Mouse (Mus musculus) cerebellum, postnatal 36 days (tissue): Measurements from ENCODE around the gene 9130213A22Rik.

Experiments
- DNase-seq, 2 experiments: peaks; one replicate each; pipeline ENCODE4 v3.0.0; 2021 to 2022; ENCODE audit warnings: mixed read lengths in 2 of 2

9130213A22Rik gene

GRCm38 (mm10) chr11:69073065-69073888 lies 49.1 kb downstream of the 9130213A22Rik start:
- peak; percentile 78 to 90 for DNase-seq

GRCm38 (mm10) chr11:69072666-69073064 lies 49.7 kb downstream of the 9130213A22Rik start:
- DNase-seq: peak in 1 of 2 experiments; percentile 27

DNA sequence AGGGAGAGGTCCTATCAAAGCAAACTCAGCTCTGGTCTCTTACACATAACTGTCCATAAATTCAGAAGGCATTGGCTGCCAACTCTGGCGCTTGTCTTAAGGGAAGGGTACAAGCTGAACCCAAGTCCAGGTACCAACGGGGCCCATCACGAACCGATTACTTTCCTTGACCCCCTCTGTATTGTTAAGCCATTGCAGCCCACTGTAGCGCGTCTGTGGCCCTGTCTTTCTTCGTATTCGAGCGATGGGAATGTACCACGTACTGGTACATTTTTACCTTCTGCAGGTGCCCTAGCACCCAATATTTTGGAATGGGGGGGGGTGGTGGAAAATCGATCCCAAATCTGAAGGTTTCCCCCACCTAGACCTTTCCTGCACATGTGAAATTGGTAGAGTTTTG lies 50.2 kb downstream of the 9130213A22Rik start:
- no peak for DNase-seq

DNA sequence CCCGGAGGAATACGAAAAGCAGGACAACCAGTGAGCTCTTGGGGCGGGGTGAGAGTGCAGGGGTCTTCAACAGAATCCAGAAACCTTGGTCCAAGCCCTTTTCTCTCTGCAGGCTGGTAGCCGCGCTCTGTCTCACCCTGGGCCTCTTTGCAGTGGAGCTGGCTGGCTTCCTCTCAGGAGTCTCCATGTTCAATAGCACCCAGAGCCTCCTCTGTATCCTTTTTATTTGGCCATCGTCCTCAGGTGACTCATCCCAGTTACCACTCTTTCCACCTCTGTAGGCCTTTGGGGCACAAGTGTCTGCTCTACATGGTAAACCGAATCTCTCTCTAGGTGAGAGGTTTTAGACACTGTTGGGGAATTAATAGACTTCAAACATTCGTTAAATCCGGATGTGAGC lies 51.1 kb downstream of the 9130213A22Rik start:
- DNase-seq: no peak

GRCm38 (mm10) chr11:69070590-69071222 lies 51.7 kb downstream of the 9130213A22Rik start, which contains the start of gene Tmem107:
Gene Tmem107 (plus strand): TSS chr11:69070806.
- DNase-seq: peak; percentile 93 to 94

DNA sequence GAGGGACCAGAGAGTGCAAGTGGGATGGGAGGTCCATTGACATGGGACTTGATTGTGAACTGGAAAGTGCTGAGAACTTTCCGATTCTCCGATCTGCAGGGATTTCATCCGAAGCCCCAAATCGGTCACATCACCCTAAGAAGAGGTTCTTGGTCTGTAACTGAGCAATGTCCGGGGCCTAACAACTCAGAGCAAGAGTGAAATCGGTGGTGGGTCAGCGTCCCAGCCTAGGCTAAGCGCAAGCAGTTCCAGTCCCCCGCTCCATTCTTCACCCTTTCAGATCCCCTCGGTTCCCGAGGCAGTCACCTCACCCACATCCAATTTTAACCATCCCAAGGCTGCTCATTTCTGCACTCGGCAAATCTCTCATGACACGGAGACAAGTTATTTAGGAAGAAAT lies 52.3 kb downstream of the 9130213A22Rik start:
- no peak for DNase-seq
